Mouse (Mus musculus): ENCODE measurements around the gene Prepl. TPM values are rescaled to one million over a fixed set of nuclear protein-coding genes. Genes with fewer than 3 reads are reported as not detected.

The Prepl gene
- polyA plus RNA-seq, 1 experiment from 2014 or later: 55.2 TPM

Other genes with a start within 250 kb of the Prepl start
- gene Ppm1b, start 133.5 kb downstream of the Prepl start, polyA plus RNA-seq (2014; fragmentation: Nextera tagmentation; extraction: Ambion mirVana): 90.7 and 101 TPM in 2 replicates
- gene Slc3a1, start 61.9 kb downstream of the Prepl start, polyA plus RNA-seq (2014; fragmentation: Nextera tagmentation; extraction: Ambion mirVana): 0.20 and 0.49 TPM in 2 replicates
- gene Camkmt, start 311 bp upstream of the Prepl start, polyA plus RNA-seq (2014; fragmentation: Nextera tagmentation; extraction: Ambion mirVana): 15.3 and 16.7 TPM in 2 replicates